Mouse (Mus musculus) layer of hippocampus, adult 2 months (tissue): Measurements from ENCODE around the gene Trim65. TPM values are rescaled to one million over a fixed set of nuclear protein-coding genes. Genes with fewer than 3 reads are reported as not detected.

Experiments used
- DNase-seq, 2 experiments: peaks; one replicate each; pipeline ENCODE4 v3.0.0; 2022; ENCODE audit warnings: low spot score in 2 of 2
- H3K27ac ChIP-seq: fragments of 200-600 bp; 2 replicates; pipeline ENCODE4 v1.8.1; 2022
- H3K4me3 ChIP-seq: fragments of 200-600 bp; 2 replicates; pipeline ENCODE4 v1.8.1; 2022; ENCODE audit warnings: mild to moderate bottlenecking
- CTCF ChIP-seq: fragments of 200-600 bp; conservative IDR thresholded peaks from 2 replicates; pipeline ENCODE4 v1.8.1; 2022; ENCODE audit warnings: antibody characterized with exemption, mild to moderate bottlenecking, moderate library complexity
- long read RNA-seq, 2 experiments: library from polyadenylated mRNA; stranded (forward); transcript quantifications; one replicate each; pipeline ENCODE4 v2.0.0; 2021; ENCODE audit warnings: borderline mapping rate in 2 of 2
- total RNA-seq, 2 experiments: library from RNA; stranded (reverse); gene quantifications; 2 replicates each; pipeline ENCODE4 v1.2.3; 2021

Gene Trim65
- total RNA-seq = 1 to 10 TPM; 6.9 to 7.7 TPM
- long read RNA-seq, experiment 1, partial matches to known transcripts = 1 of 1 reads
- long read RNA-seq, experiment 1, other reads (novel, unspliced or antisense) = 0 of 1 reads
- long read RNA-seq, experiment 2, partial matches to known transcripts = 0 of 1 reads
- long read RNA-seq, experiment 2, other reads (novel, unspliced or antisense) = 1 of 1 reads

GRCm38 (mm10) chr11:116130488-116131205, at the start of gene Trim65:
TSS of gene Trim65 (minus strand) at chr11:116131128.
- DNase-seq = peak; percentile 86 to 89
- peak; percentile 92 for TF ChIP-seq CTCF
- Histone ChIP-seq H3K4me3 (peak within 1 kb of the TSS; percentile 54), H3K27ac (peak within 1 kb of the TSS; percentile 99)

GRCm38 (mm10) chr11:116178411-116179121, 47.6 kb upstream of the Trim65 start:
- Histone ChIP-seq H3K27ac (no peak overlapping the region), H3K4me3 (no peak overlapping the region)
- TF ChIP-seq CTCF = no peak
- DNase-seq = no peak

GRCm38 (mm10) chr11:116176010-116176409, 45.1 kb upstream of the Trim65 start:
- no peak for TF ChIP-seq CTCF
- no peak overlapping the region for H3K27ac ChIP-seq
- no peak overlapping the region for H3K4me3 ChIP-seq
- no peak for DNase-seq

- Histone ChIP-seq H3K4me3 (no peak overlapping the region), H3K27ac (no peak overlapping the region)
- no peak for TF ChIP-seq CTCF
- DNase-seq = no peak
Measured at GRCm38 (mm10) chr11:116174775-116175448, 44.0 kb upstream of the Trim65 start.

- H3K4me3 ChIP-seq = no peak overlapping the region
- no peak for TF ChIP-seq CTCF
Measured at GRCm38 (mm10) chr11:116171959-116172358, 41.0 kb upstream of the Trim65 start.

GRCm38 (mm10) chr11:116170003-116170800, 39.3 kb upstream of the Trim65 start:
- TF ChIP-seq CTCF = no peak

More at GRCm38 (mm10) chr11:116171959-116172358, 41.0 kb upstream of the Trim65 start:
- no peak for DNase-seq
- H3K27ac ChIP-seq = no peak overlapping the region

GRCm38 (mm10) chr11:116169214-116169613, 38.3 kb upstream of the Trim65 start:
- no peak for DNase-seq
- TF ChIP-seq CTCF = no peak
- Histone ChIP-seq H3K27ac (no peak overlapping the region), H3K4me3 (no peak overlapping the region)

More at GRCm38 (mm10) chr11:116170003-116170800, 39.3 kb upstream of the Trim65 start:
- no peak overlapping the region for H3K4me3 ChIP-seq
- no peak for DNase-seq
- H3K27ac ChIP-seq = no peak overlapping the region

GRCm38 (mm10) chr11:116167884-116168439, 37.0 kb upstream of the Trim65 start, which contains the start of gene Fbf1:
TSS of gene Fbf1 (minus strand) at chr11:116168166.
- DNase-seq = peak; percentile 97 to 99
- Histone ChIP-seq H3K4me3 (peak within 1 kb of the TSS; percentile 91), H3K27ac (peak within 1 kb of the TSS; percentile 91)
- TF ChIP-seq CTCF = 0 out of 2 replicates have a peak, but pooled peaks have one; percentile 5

- Histone ChIP-seq H3K4me3 (peak overlapping the region; percentile 91), H3K27ac (peak overlapping the region; percentile 91)
- DNase-seq = no peak
- no peak for TF ChIP-seq CTCF
Measured at GRCm38 (mm10) chr11:116167232-116167631, 36.3 kb upstream of the Trim65 start.

- no peak overlapping the region for H3K27ac ChIP-seq
- H3K4me3 ChIP-seq = no peak overlapping the region
- no peak for TF ChIP-seq CTCF
- DNase-seq = no peak
Measured at GRCm38 (mm10) chr11:116163002-116163401, 32.1 kb upstream of the Trim65 start.

- Histone ChIP-seq H3K27ac (peak overlapping the region; percentile 25; the same call in 1 of the 2 replicates), H3K4me3 (no peak overlapping the region)
- peak; percentile 42 to 69 for DNase-seq
- TF ChIP-seq CTCF = no peak
Measured at GRCm38 (mm10) chr11:116162146-116162545, 31.2 kb upstream of the Trim65 start.

- DNase-seq = no peak
- H3K27ac ChIP-seq = 0 out of 2 replicates have a peak overlapping the region, but pooled peaks have one; percentile 23
- TF ChIP-seq CTCF = no peak
Measured at GRCm38 (mm10) chr11:116161312-116161711, 30.4 kb upstream of the Trim65 start.

More at GRCm38 (mm10) chr11:116161312-116161711, 30.4 kb upstream of the Trim65 start:
- H3K4me3 ChIP-seq = no peak overlapping the region
